Mouse (Mus musculus) gastrocnemius, adult 18-20 months (tissue): ENCODE results near the gene Hsp90ab1. TPM values are rescaled to one million over a fixed set of nuclear protein-coding genes. Genes with fewer than 3 reads are reported as not detected.

Source experiments
- DNase-seq: peaks from one replicate; pipeline ENCODE4 v3.0.0; 2021; ENCODE audit warnings: low spot score
- total RNA-seq, 2 experiments: library from RNA; stranded (reverse); gene quantifications; 2 replicates each; pipeline ENCODE4 v1.2.3; 2021

Gene Hsp90ab1
- total RNA-seq, 2 experiments from 2014 or later: 1,074 to 1,224 TPM

DNA sequence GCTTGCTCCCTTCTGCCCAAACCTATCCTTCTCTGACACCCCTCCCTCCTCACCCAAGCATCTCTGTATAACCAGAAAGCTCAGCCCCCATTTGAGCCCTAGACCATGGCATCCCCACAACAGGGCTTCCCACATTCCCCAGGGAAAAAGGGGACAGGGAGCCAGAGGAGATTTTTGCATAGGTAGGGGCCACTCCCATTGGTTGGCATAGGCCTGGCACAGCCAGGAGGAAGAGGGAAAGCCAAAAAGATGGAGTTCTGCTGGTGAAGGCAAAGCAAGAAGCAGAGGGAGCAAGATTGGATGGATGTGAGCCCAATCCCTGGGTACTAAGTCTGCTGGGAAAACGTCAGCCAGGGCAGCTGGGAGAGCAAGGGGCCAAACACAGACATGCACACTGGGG lies 30.0 kb downstream of the Hsp90ab1 start:
- no peak for DNase-seq

DNA sequence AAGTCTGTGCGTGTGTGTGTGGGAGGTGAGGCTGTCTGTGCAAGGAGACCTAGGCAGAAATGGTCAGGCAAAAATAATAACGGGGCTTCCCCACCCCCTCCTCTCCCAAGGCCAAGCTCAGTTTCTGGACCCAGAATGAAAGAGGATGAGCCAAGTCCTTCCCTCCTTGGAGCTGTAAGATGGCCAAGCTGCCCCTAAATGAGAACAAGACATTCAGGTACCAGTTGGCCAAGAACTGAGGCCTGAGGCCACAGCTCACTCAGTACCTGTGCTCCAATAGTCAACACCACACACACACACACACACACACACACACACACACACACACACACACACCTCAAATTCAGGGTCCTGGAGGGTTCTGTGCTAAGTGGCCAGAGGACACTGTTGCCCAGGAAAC lies 30.4 kb downstream of the Hsp90ab1 start:
- no peak for DNase-seq

DNA sequence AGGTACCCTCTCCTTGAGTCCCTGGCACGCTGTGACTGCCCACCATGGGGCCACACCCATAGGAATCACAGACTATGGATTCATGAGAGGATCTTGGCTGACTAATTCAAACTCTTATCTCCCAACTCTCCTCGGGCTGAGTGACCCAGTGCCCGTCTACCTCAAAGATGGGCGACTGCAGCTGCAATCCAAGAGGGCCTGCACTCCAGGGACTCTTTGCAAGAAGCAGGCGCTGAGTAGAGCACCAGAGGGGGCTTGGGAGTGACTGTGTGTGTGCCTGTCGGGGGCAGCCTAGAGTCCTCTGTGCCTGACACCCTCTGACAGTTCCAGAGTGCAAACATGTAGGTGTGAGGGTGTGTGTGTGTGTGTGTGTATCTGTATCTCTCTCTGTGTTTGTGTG lies 30.9 kb downstream of the Hsp90ab1 start:
- no peak for DNase-seq

DNA sequence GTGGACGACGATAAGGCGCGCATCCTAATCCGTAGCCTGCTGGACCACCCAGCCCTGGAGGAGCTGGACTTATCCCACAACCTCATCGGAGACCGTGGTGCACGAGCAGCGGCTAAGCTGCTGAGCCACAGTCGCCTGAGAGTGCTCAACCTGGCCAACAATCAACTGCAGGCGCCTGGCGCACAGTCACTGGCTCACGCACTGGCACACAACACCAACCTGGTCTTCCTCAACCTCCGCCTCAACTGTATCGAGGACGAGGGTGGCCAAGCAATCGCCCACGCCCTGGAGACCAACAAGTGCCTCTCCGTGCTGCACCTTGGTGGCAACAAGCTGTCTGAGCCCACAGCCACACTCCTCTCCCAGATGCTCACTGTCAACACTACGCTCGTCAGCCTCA lies 33.4 kb downstream of the Hsp90ab1 start:
- DNase-seq: no peak

DNA sequence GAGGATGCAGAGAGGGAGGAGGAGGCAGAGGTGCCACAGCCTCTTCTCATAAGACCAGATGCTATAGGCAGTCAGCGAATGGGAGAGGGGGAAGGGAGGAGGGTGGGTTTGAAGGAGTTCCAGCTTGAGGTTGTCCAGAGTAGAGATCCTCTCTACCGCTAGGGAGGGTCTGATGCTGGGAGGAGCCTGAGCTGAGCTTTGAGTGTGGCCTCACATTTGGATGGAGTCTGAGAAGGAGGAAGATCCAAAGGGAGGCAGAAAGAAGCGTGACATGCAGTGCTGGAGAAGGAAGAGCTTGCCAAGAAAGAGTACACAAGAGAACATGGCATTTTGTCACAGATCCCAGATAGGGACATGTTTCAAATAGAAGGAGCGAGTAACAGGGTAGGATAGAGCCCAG lies 34.7 kb downstream of the Hsp90ab1 start:
- DNase-seq: no peak

DNA sequence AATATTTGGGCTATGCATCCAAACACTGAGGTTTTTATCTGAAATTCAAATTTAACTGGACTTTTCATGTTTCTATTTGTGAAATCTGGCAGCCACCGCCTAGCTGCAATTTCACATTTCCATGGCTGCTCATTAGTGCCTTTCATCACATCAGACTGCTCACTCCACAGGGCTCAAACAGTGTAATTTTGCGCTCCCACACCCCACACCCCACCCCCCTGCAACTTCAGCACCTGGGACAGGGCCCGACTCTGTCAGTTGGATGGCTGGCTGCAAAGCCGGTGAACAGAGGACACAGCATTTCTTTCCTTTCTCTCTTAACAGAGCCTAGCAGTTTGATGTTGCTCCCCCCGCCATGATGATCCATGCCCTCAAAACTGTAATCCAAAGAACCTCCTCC lies 36.8 kb downstream of the Hsp90ab1 start:
- no peak for DNase-seq

DNA sequence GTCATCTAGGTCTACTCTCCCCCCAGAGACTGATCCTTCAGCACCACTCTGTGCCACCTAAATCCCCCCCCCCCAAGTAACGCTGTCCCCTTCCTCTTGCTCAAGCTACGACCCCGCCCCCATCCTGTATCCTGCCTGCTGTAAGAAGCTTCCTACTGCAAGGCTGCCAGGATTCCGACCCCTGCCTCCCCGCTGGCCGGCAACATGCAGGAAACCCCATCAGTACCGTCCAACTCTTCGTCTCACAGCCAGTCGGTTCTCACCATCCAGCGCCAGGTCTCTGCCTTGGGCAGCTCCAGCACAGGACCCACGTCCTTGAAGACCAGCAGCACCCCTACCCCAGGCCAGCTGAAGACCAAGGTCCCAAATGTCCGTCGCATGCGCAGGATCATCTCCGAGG lies 40.2 kb downstream of the Hsp90ab1 start:
- DNase-seq: no peak

DNA sequence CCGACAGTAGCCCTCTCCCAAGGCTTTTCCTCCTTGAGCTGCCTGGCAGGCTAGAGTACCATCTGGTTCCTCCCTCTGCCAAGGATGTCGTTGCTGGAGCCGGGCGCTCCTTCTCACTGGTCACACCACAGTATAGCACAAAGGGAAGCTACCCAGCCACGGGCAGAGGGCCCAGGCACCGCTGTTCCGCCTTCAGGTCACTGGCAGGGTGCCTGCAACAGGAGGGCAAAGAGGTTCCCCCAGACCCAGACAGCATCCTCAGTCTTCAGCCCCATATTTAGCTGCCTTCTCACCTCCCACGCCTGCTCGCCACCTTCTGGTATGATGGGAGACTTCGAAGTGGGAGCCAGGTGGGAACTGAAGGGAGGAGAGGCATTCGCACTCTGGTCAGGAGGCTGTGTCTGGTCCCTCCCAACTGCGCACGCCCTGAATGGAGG lies 42.7 kb downstream of the Hsp90ab1 start:
- no peak for DNase-seq

DNA sequence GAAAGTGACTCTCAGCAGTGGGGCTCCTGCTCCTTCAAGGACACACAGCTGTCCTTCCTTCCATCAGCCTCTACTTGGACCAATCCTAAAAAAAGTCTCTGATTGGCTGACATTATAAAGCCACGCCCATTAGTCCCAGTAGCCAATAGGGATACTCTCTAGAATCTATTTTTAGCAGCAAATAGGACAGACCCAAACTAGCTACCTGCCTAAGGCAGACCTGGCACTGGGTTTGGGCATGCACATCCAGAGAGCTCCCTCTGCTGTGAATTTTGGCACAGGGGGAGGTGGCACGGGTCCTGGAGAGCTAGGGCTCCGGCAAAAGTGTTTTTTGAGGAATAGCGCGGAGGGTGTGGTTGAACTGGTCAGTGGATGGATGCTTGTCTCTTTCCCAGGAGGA lies 46.5 kb downstream of the Hsp90ab1 start:
- no peak for DNase-seq

DNA sequence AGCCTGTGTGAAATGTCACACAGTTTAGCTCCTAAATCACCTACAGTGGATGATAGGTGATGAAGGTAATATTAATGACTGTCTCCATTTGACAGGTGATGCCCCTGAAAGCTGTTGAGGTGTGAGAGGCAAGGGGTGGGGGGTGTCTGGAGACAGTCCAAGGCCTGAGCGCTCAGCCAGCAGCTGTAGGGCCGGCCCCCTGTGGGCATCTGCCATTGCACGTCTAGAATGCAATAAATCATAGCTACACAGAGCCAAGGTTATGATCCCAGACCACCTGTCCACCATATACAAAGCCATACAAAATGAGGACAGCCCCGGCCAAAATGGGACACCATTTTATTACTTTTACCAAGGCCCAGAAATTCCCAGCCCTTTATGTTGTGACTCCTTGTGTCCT lies 48.1 kb downstream of the Hsp90ab1 start:
- DNase-seq: no peak

DNA sequence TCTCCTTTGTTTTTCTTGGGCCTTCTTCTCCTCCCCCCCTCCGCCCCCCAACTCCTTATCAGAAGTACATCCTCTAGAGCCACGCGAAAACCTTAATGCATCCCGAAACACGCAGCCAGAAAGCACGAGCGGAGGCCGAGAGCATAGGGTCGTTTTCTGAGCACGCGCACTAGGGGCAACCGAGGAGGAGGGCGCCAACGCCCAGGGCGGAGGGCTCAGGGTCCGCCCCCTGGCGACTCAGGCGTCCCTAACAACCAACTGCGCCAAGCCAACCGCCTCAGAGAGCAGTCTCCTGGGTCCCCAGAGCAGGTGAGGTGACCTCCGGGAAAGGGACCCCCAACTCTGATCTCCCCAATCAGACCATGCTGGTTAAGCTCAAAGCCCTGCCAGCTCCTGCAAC lies 49.8 kb downstream of the Hsp90ab1 start, which contains the start of gene Tcte1:
Tcte1 (plus strand) TSS at position 172 of the 400 bp plus-strand sequence.
- no peak for DNase-seq

DNA sequence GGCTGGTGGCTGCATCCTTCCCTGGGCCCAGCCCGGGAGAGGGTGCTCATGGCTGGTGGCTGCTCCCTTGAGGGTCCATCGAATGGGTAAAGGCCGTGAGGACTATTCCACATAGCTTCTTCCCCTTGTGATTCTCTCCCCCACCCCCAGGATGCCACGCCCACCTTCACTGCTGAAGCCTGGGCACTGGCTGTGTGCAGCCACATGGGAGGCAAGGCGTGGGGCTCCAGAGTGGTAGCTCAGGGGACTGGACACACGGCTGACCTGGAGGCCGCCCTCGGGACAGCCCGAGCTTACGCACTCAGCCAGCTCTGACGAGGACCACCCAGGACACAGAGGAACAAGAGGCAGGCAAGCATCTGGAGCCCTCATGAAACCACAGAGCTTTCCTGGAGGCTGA lies 52.9 kb downstream of the Hsp90ab1 start:
- DNase-seq: no peak

DNA sequence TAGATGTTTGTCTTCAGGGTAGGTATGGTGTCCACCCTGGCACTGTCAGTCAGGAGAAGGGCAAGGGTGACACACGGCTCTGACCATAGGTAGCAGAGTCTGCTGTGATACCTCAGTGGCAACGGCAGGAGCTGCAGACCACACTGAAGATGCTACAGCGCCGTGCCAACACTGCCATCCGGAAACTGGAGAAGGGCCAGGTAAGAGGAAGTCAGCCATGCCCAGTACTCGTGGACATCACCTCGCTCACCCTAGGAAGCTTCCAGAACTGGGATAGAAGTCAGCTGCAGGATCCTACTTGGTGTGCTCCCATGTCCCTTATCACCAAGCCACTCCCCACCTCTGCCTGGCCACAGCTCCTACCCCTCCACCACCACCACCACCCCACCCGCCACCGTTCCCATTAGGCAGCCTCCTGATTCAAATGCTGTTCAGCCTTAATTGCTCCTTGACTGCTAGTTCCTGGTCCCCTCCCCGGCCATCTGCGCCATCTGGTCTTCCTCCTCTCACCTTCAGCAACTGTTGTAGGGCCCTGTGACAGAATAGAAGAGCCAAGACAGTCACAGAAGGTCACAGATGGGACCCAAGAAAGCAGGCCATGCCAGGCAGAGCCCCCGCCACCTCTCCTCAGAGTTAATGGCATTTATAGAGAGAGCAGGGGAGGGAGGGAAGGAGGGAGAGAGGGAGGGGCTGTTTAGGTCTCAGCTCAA lies 54.1 kb downstream of the Hsp90ab1 start:
- DNase-seq: no peak

Other genes starting within 250 kb of the Hsp90ab1 start
- 10 to 100 TPM; 37.2 to 38.9 TPM for gene Cdc5l, start 139.5 kb downstream of the Hsp90ab1 start, total RNA-seq
- not detected for gene Spats1, start 97.9 kb downstream of the Hsp90ab1 start, total RNA-seq
- gene Aars2, start 66.4 kb downstream of the Hsp90ab1 start, total RNA-seq: 10 to 100 TPM; 12.8 to 14.1 TPM
- not detected for gene Tcte1, start 49.8 kb downstream of the Hsp90ab1 start, total RNA-seq
- gene Tmem151b, start 23.6 kb downstream of the Hsp90ab1 start, total RNA-seq: not detected
- under 1 TPM; 0.30 to 0.47 TPM for gene Nfkbie, start 17.6 kb downstream of the Hsp90ab1 start, total RNA-seq
- 10 to 100 TPM; 16.2 to 17.7 TPM for gene Slc35b2, start 9.4 kb downstream of the Hsp90ab1 start, total RNA-seq
- gene Slc29a1, start 26.3 kb upstream of the Hsp90ab1 start, total RNA-seq: 10 to 100 TPM; 31.9 to 32.4 TPM
- gene Mymx, start 28.8 kb upstream of the Hsp90ab1 start, total RNA-seq: not detected
- gene Capn11, start 86.1 kb upstream of the Hsp90ab1 start, total RNA-seq: under 1 TPM; 0.21 to 0.66 TPM
- 100 to 1,000 TPM; 119 to 165 TPM for gene Mrpl14, start 113.1 kb upstream of the Hsp90ab1 start, total RNA-seq
- 10 to 100 TPM; 65.0 to 70.8 TPM for gene Tmem63b, start 113.6 kb upstream of the Hsp90ab1 start, total RNA-seq
- gene 1600014C23Rik, start 160.6 kb upstream of the Hsp90ab1 start, total RNA-seq: not detected